22 mouse cellular contexts compared by ENCODE assay signal in the genomic region with DNA sequence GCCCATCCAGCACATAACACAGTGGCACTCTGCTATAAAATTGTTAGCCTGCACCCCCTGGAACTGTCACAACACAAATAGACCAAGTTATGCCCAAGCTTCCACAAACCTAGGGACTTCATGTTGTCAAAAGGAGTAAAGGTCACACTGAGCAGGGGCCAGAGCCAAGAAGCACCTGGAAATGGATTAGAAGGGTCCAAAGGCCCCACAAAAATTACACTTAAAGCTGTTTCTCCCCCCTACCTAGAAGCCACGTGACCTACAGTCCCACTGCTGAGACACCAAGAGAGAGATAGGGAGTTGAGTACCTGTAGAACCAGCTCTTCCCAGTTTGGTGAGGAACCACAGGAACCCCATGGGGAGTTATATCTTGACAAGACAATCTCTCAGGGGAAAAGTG.
"Had no signal": no experiment of that assay in that cellular context is flagged by ENCODE, and none has a peak within 500 bp of the region (broad histone marks: within the 10 kb centered on the region; RNA-seq: fewer than 3 reads in every experiment).

No protein-coding gene starts in this region.

- ATAC-seq: hindbrain, postnatal 0 days; inflammation-experienced regulatory T-cells, adult 6 months had no signal

- H3K27ac ChIP-seq: hindbrain, postnatal 0 days; kidney, embryonic 15.5 days; left cerebral cortex, adult 2 months; limb, embryonic 12.5 days; limb, embryonic 15.5 days; liver, embryonic 12.5 days; liver, embryonic 15.5 days; neural tube, embryonic 12.5 days; neural tube, embryonic 15.5 days; stomach, postnatal 0 days had no signal

- H3K9ac ChIP-seq: kidney, embryonic 15.5 days; limb, embryonic 12.5 days; limb, embryonic 15.5 days; liver, embryonic 12.5 days; liver, embryonic 15.5 days; neural tube, embryonic 12.5 days; neural tube, embryonic 15.5 days had no signal

- H3K9me3 ChIP-seq: kidney, embryonic 15.5 days; limb, embryonic 12.5 days; limb, embryonic 15.5 days; liver, embryonic 12.5 days; liver, embryonic 15.5 days; neural tube, embryonic 12.5 days; neural tube, embryonic 15.5 days had no signal

- H3K4me3 ChIP-seq: kidney, embryonic 15.5 days; left cerebral cortex, adult 2 months; limb, embryonic 12.5 days; limb, embryonic 15.5 days; liver, embryonic 12.5 days; liver, embryonic 15.5 days; neural tube, embryonic 12.5 days; neural tube, embryonic 15.5 days had no signal

- DNase-seq: layer of hippocampus, postnatal 36 days; left cerebral cortex, postnatal 4 days; lung, adult 2 months; lung, postnatal 14 days; lung, postnatal 4 days; midbrain, embryonic 14.5 days; right cerebral cortex, adult 18-20 months; right cerebral cortex, postnatal 14 days; right cerebral cortex, postnatal 4 days; thymus, postnatal 25 days had no signal

- H3K36me3 ChIP-seq: kidney, embryonic 15.5 days; limb, embryonic 12.5 days; limb, embryonic 15.5 days; liver, embryonic 12.5 days; liver, embryonic 15.5 days; neural tube, embryonic 12.5 days; neural tube, embryonic 15.5 days had no signal

- H3K4me1 ChIP-seq: neural tube, embryonic 12.5 days; neural tube, embryonic 15.5 days had no signal

- H3K4me2 ChIP-seq: kidney, embryonic 15.5 days; limb, embryonic 12.5 days; limb, embryonic 15.5 days; liver, embryonic 12.5 days; liver, embryonic 15.5 days; midbrain, embryonic 11.5 days; neural tube, embryonic 12.5 days; neural tube, embryonic 15.5 days had no signal

- H3K27me3 ChIP-seq: kidney, embryonic 15.5 days; limb, embryonic 12.5 days; limb, embryonic 15.5 days; liver, embryonic 12.5 days; liver, embryonic 15.5 days; neural tube, embryonic 12.5 days; neural tube, embryonic 15.5 days had no signal
